Mouse (Mus musculus) small intestine, adult 2 months (tissue): ENCODE results near the gene Ang2.
"Not testable (repeated sequence)": the region's sequence is repeated elsewhere in the genome, so short reads cannot be mapped to it uniquely, and the experiment has no call there.

Experiments used
- CTCF ChIP-seq: fragments of 200-500 bp; IDR thresholded peaks from 2 replicates; pipeline ENCODE4 v1.5.1; 2012; ENCODE audit warnings: low read depth, mild to moderate bottlenecking, control low read depth, inconsistent platforms, low read length, moderate library complexity, mixed read lengths; ENCODE audit not compliant: insufficient replicate concordance, insufficient read length; ENCODE audit errors: extremely low read depth
- POLR2A ChIP-seq: fragments of 200-500 bp; IDR thresholded peaks from 2 replicates; pipeline ENCODE4 v1.6.1; 2012; ENCODE audit warnings: low read depth, mild to moderate bottlenecking, control low read depth, inconsistent platforms, low read length, moderate library complexity

DNA sequence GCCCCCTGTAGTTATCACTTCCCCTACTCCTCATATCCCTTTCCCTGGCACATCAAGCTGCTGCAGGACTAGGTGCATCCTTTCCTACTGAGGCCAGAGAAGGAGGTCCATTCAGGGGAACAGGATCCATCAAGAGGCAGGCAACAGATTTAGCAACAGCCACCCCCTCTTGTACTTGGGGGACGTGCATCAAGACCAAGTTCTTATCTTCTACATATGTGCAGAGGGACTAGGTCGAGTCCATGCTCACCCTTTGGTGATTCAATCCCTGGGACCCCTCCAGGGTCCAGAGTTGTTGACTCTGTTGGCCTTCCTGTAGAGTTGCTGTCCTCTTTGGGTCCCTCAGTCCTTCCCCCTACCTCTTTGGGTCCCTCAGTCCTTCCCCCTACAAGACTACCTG is 17.9 kb downstream of the Ang2 start:
- not testable (repeated sequence) for TF ChIP-seq CTCF, POLR2A
